Mouse (Mus musculus) frontal cortex, adult (tissue): ENCODE measurements around the gene Tex14.

Experiments
- ATAC-seq: cut with Nextera tagmentation; 2 replicates; pipeline ENCODE4 v1.9.2; 2017; ENCODE audit warnings: mild to moderate bottlenecking, moderate library complexity, mixed read lengths; ENCODE audit not compliant: low TSS enrichment

The Tex14 gene

GRCm38 (mm10) chr11:87571361-87571950, 166.6 kb downstream of the Tex14 start:
- peak; percentile 42; the same call in 1 of the 2 replicates for ATAC-seq

- ATAC-seq = no peak
Measured at GRCm38 (mm10) chr11:87573751-87574150, 168.9 kb downstream of the Tex14 start.

- no peak for ATAC-seq
Measured at GRCm38 (mm10) chr11:87574520-87575180, 169.8 kb downstream of the Tex14 start.

DNA sequence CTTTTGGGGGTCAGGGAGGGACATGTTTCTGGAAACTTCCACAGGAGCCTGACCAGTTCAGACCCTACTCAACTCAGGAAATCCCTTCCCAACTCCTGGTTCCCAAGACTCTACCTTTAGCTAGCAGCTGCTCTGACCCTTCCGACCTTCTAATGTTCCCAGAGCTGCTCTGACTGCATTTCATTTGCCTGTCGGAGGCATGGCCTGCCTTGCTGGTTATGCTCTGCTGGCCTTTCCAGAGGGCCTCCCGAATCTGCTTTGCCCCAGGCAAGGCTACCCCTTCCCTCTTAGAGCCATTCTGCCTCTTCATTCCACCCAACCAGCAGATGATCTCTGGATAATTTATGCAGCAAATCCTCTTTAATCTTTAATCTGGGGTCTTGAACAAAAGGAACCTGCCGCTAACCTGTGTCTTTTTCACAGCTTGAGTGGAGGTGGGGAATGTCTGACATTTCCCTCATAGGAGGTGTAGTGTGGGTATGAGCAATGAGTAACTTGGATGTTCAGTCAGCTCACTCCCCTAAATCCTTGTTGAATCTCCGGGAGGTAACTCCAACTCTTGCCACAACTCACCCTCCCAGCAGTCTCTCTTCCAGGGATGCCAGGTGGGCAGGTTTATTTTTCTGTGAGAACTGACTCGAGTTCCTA, 172.9 kb downstream of the Tex14 start:
- peak; percentile 32 for ATAC-seq

DNA sequence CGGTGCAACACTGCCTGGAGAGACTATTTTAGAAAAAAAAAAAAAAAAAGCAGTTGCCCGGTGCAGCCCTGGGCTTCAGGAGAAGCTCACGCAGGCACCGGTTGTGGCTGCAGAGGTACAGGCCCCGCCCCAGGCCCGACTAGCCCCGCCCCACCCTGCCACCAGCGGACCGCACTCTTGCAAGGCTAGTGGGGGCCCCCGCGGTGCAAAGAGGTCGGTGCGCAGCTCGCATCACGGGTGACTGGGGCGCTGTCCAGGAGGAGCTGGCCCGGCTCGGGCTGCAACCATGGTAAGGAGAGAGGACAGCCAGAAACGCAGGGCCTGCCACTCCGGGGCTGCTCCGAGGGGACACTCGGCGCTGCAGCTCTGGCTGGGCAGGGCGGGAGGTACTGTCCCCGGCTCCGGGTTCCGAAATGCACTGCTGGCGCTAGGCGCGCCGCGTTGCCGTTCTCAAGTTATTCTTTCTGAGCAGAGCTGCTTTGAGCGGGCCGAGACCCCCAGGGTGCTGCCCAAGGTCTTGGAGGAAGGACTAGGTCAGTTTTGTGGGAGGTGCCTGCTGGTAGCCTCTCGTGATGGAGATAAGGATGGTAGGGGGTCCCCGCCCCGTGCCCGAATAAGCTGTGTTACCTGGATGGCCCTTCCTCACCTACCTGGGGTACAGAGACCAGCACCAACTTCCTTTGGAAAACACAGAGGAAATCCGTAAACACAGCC, 173.5 kb downstream of the Tex14 start:
- peak; percentile 68 for ATAC-seq

DNA sequence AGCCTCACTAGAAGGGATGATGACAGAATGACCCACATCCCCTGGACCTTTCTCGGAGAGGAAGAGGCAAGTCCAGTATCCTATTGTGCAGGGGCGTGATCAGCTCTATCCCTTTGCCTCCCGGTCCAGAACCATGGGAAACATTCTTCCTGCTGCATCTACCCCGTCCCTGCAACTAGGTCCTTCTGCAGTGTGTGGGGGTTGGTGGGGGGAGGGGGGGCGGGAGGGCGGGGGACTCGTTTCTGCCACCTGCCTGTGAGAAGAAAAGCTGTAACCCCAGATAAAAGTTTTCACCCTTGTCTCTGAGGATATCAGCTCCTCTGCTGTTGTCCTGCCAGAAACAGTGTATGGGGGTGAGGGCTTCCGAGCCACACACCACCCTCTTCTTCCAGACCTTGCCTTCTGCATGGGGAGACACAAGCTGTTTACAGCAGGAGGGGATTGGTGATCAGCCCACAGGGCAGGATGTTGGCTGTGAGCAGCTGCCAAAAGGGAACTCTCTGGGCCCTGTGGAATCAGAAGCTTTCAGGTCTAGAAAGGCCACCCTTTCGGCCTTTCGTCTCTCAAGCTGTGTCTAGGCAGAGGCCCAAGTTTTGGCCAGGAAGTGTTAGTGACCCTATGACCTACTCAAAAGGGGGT, 174.2 kb downstream of the Tex14 start:
- peak; percentile 11; the same call in 1 of the 2 replicates for ATAC-seq

DNA sequence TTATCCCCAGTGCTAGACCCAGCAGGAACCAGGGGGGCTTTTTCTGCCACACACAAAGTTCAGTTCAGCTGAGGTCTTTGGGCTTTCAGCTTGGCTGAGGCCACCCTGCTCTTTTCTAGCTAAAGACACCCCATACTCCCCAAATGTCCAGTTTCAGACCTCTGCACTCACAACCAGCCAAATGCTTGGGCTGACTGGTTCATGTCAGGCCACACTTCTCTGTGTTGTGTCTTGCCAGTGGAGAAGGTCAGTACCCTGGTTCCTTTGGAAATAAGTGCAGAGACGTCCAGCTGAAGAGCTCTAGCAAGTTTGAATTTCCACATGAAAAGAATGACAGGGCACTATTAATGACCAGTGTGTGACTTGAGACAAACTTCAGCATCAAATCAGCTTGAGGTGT, 174.8 kb downstream of the Tex14 start:
- no peak for ATAC-seq

DNA sequence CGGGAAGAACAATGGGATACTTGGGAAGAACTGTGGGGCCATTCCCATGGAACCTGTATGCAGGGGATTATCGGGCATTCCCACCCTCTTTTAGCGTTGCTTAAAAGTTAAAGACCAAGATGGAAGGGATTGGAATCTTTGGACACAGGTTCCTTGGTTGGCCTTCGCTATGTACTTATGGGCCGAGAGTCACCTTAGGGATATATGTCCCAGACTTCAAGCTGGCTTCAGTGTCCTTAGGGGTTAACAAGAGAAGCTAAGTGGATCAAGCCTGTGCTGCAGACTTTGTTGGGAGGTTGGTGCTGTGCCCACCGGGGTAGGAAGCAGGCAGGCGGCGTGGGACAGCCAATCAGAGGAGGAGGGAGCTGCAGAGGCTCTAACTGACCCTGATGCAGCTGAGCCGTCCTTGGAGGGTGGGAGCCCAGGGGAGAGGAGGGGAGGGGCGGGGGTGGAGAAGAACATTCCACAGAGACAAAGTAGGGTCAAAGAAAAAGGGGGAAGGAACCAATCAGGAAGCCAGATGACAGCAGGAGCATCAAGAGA, 175.7 kb downstream of the Tex14 start:
- ATAC-seq = no peak

GRCm38 (mm10) chr11:87581161-87581865, 176.4 kb downstream of the Tex14 start:
- no peak for ATAC-seq

GRCm38 (mm10) chr11:87581933-87582710, 177.3 kb downstream of the Tex14 start:
- 0 out of 2 replicates have a peak, but pooled peaks have one; percentile 2 for ATAC-seq

- no peak for ATAC-seq
Measured at GRCm38 (mm10) chr11:87583291-87584034, 178.6 kb downstream of the Tex14 start.

GRCm38 (mm10) chr11:87584711-87585505, 180.0 kb downstream of the Tex14 start:
- no peak for ATAC-seq

GRCm38 (mm10) chr11:87587211-87587874, 182.5 kb downstream of the Tex14 start:
- no peak for ATAC-seq

DNA sequence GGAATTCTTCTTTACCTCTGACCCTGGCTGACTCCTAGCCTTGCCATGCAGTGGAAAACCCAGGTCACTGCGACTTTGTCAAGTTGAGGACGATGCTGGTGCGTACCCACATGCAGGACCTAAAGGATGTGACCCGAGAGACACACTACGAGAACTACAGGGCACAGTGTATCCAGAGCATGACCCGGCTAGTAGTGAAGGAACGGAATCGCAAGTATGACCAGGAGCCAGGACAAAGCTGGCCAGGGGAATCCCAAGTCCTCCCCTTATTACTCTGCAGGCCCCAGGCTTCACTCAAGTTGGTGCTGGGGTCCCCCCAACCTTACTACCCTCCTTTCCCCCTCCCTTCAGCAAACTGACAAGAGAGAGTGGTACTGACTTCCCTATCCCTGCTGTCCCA, 184.7 kb downstream of the Tex14 start:
- ATAC-seq = no peak

GRCm38 (mm10) chr11:87590841-87591525, 186.1 kb downstream of the Tex14 start:
- ATAC-seq = no peak

DNA sequence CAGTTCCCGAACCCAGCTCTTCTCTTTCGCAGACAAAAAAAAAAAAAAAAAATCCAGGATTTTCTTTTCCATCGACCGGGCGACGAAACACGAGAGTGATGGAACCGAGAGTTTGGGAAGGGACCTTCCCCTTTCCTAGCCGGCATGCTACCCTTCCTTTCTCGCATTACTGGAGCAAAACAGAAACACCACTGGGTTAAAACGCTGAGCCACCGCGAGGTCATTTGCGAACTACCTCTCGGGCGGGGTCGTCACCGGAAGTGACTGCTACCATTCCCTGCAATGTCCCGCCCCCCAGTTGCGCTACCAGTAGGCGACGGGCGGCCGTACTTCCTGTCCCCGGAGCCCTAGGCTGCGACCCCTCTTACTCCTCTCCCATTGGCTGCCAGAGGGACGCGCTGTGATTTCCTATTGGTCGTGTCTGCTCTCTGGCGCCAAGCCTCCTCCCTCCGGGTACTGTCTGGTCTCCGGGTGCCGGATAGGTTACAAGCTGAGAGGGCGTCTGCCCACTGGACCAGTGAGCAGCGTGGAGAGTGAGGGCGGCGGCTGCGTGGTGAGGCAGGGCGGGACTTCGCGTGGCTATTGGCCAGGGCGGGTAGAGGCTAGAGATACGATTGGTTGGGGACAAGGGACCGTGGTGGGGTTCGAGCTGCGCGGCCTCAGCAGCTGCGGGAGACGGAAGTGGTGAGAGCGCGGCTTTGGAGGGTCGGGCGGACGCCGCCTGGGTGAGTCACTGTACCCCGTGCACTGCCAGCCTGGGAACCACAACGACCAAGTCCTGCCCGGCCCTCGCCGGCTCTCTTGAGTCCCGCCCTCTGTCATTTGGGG, 186.9 kb downstream of the Tex14 start, which contains the start of gene Mtmr4:
Mtmr4 (plus strand) TSS at position 637 of the 828 bp plus-strand sequence.
- peak; percentile 84 for ATAC-seq

DNA sequence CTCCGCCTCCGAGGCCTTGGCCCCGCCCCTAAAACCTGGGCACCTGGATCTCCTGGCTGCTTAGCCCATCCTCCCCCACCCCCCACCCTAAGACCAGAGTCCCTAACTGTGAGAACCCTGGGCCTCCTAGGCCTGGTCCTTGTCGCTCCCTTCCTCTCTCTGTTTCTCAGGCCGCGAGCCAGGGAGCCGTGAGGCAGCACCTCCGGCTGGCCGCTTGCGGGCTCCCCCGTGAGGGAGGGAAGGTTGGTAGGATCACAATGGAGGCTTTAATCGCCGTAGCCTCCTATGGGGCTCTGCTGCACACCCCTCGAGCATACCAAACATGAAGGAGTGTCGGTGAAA, 187.5 kb downstream of the Tex14 start:
- peak; percentile 1 for ATAC-seq
